Mouse (Mus musculus): ENCODE data around the gene Phc2.

Gene Phc2

DNA sequence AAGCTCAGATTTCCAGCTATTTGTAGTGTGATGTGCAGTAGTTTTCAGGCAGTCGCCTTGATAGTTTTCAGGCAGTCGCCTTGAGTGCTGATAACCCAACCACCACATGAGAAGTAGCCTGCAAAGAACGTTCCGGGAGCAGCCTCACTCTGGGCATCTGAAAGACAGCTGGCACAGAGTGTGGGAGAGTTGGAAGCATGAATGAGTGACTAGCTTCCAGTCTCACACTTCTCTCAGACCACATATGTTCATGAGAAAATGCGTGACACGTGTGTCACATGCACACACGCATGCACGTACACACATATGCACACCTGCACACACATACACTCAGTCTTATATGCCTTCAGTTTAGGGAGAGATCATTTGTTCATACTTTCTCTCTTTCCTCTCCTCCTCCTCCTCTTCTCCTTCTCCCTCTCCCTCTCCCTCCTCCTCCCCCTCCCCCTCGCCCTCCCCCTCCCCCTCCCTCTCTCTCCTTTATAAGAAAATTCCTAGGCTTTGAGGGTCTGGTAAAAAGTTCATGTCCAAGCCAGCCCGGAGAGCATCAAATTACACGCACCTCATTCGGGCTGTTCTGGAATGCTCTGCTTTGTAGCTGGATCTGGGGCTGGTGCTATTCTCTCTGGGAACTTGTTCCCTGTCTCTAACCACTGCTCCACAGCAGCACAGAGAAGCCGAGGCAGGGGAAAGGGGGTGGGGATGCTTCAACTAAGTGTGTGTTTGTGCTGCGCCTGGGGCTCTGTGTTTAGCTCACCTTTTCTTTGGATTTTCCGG, 37.8 kb downstream of the Phc2 start:
- no peak for DNase-seq

DNA sequence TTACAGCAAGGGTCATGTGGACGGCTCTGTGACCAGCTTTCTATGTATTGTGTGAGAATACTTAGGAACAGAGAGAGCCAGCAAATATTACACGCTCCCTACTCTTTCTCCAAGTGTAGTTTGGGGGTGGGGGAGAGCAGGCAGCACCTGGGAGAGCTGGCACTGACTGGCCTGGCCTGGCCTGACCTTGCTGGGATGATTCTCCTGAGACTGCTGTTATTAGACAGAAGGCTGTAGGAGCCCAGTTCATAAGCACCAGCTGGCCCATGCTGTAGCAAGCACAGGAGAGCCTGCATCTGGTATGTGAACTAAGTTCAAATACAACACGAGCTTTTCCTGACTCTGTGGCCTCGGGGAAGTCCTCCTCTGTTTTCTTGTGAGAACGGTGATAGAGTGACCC, 38.7 kb downstream of the Phc2 start:
- no peak for DNase-seq

DNA sequence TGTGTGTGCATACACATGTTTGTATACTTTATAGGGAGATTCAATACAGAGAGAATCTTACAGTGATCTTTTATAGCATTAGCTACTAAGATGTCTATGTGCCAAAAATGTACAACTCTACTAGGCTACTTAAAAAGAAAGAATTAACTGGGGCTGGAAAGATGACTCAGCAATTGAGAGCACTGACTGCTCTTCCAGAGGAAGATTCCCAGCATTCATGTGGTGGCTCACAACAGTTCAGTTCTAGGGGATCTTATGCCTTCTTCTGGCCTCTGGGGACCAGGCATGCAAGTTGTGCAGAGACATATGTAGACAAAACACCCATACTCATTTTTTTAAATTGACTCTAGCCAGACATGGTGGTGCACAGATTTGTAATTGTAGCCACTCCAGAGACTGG, 39.8 kb downstream of the Phc2 start:
- no peak for DNase-seq

DNA sequence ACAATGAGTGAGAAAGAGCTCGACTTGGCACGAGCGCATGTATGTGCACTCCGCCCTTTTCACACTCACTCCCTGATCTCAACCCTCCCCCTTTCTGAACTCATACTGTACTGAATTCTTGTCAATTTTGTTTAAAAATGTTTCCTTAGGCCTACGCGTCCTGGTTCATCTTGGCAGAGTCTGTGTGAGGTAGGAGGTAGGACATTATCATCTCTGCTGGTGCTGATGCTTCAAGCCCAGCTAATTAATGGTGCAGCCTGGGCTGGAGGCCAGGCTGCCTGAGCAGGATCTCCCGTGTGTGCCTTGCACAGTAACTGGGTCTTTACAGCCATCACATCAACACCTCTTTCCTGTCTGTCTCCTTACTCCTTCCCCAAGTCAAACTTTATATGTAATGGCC, 40.6 kb downstream of the Phc2 start:
- peak in 1 of 2 experiments; percentile 33 for DNase-seq

DNA sequence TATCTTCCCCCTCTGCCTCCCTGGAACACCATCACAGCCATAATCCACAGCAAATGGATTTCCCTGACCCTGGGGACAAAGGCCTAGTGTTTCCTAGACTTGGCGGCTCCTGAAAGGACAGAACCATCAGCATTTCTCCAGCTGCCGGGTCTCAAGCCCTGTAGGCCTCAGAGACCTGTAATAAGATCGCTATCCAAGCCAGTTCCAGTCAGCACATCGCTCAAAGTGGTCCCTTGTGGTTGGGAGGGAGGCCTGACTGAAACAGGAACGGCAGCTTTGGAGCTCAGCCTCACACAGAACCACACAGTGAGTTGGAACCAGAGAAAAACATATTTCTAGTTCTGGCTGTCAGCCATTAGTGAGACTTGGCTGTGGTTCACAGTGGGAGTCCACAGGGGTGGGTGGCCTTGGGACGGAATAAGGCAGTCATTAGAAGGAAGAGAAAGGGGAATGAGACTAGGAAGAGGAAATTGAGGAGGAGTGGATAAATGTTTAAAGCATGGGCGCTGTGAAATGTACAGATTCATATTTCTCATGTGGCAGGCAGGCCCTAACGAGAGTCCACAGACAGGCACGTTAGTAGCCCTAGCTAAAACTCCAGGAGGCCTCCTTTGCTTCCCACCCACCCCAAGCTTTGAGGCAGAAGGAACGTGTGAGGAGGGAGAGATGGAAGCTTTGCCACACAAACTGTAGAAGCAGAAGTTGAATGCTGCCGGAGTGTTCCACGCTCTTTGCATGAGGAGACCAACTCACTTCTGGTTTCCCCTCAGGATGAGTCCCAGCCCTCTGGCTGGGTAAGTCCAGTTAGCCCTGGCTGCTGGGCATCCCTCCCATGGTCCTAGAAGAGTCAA, 43.7 kb downstream of the Phc2 start:
- DNase-seq: no peak

DNA sequence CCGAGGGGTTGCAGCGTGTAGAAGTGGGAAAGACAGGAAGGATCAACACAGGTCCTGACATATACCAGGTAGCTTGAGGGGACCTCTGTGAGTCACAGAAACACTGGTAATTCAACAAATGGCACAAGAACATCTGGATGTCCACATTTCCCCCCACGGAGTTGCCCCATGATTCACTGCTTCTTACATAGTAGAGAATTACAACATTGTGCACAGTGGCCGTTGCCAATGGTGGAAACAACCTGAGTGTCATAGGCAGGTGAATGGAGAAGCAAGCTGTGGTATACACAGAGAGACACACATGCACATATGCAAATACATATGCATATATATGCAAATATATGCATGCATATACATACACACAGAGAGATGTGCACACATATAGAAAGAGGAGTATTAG, 45.4 kb downstream of the Phc2 start:
- DNase-seq: no peak

DNA sequence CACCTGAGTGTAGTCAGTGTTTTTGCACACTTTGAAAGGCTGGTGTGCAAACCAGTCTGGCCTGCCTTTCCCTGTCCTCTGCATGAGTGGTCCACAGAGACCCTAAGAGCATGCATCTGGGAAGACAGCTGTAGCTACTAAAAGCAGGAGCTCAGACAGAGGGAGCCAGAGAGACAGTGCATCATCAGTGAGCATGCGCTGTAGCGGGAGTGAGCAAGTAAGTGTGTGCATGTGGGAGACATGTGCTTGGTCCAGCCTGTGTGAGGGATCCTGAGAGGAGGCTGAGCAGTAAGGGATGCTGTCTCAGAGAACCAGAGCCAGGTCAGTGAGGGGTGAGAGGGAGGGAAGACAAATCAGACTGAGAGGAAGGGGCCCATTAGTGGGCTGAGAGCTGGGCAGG, 46.0 kb downstream of the Phc2 start:
- DNase-seq: no peak

DNA sequence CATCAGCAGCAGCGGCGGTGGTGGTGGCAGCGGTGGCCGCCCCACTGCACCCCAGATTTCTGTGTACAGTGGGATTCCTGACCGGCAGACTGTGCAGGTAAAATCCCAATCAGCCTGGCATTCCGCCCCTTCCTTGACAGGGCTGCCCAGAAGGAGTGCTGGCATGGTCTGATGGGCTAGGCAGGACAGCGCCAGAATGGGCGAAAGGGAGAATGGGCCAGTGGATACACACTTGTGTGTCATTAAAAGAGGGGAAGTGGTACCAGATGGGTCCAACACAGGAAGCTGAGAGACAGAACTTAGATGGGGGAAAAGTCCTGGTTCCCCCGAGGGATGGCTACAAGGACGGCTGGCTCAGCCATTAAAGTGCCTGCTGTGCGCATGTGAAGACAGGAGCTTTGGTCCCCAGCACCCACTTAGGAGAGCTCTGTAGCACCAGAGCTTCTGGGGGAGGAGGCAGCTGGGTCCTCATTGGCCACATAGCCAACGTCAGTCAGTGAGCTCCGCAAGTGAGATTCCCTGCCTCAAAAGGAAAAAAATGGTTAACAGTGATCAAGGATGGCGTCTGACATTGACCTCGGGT, 50.7 kb downstream of the Phc2 start:
- peak; percentile 39 to 58 for DNase-seq

DNA sequence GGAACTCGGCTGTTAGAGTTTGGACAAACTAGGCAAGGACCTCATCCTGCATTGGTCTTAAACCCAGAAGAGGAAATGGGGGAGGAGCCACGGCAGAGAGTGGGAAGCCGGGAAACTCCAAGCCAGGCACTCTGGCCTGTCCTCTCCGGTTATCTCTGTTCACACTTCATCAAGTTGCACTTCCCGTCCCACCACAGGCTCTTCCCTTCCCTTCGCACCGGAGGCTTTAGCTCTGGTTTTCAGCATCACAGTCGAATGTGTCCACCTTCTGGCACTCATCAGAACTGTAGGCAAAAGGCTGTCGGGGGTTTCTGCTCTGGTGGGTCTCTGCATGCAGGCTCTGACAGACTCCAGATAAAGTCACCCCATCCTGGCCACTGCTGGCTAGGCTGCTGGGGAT, 52.1 kb downstream of the Phc2 start:
- no peak for DNase-seq

DNA sequence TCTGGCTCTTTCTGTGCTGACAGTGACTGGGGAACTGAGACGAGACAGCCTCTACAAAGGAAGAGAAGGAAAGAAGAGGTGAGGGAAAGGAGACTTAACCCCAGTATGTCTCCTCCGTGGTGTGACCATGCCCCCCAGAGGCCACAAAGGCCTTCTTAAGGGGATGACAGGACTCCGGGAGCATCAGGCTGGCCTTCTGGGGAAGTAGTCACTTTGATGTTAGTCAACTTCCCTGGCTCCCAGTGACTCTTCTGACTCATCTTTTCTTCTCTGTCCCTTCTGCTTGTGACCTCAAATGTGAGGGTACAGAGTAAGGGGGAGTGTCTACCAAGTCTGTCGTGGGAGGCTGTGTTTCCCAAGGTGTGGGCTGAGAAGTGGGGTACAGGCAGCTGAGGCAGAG, 52.9 kb downstream of the Phc2 start:
- no peak for DNase-seq

DNA sequence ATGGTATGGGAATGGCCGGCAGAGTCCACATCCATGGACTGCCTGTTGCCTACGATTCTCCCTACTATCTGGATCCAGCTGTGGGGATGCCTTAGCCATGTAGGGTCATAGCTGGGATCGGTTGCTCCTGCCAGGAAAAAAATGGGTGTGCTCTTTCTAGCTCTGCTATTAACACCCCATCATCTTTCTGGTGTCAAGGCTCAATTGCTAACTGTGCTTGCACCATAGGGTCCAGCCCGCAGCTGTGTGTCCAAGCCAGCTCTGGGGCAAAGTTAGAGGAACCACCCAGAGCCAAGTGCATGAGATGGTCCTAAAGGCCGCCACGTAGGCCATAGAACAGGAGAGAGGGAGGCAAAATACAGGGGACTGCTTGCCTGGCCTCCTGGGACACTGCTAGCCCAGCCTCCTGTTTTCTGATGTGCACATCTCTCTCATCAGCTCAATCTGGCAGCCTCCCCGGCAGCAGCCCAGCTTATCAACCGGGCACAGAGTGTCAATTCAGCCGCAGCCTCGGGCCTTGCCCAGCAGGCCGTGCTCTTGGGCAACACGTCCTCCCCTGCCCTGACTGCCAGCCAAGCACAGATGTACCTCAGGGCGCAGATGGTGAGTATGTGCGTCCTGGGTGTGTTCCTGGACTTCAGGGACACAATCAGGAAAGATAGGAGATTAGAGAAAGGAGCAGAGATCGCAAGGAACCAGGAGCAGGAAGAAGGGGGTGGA, 54.7 kb downstream of the Phc2 start:
- DNase-seq: peak; percentile 43 to 47

DNA sequence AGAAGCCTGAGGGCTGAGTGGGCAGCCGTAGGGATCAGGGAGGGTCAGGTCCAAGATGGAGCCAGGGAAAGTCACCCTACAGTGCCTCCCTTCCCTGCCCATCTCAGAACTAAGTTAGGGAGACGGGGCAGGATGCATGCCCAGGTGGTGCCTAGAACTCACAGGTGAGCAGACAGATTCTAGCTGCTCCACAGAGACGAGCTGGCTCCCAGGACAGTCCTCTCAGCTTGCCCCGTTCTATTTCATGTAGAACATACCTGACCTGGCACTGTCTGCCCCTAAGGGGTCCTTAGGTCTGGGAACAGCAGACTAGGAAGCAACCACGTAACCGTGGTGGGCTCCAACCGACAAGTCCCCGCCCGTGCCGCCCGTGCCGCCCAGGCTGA, 55.3 kb downstream of the Phc2 start:
- DNase-seq: no peak

DNA sequence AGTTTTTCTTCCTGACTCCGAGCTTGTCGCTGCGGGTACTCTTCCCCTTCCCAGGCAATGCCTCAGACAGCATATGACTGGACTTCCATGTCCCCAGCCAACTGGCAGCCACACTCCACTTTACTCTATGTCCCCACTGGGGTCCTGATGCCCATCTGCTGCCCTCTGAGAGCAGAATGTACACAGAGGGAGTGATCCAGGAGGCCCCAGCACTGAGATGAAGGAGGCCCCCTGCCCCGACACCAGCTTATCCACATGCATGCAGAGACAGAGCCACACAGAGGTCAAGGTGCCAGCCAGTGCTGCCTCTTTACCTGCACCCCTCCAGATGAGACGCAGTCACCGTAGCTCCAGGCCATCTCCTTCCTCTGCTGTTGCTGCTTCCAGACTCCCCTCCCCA, 55.8 kb downstream of the Phc2 start:
- peak; percentile 45 to 49 for DNase-seq

DNA sequence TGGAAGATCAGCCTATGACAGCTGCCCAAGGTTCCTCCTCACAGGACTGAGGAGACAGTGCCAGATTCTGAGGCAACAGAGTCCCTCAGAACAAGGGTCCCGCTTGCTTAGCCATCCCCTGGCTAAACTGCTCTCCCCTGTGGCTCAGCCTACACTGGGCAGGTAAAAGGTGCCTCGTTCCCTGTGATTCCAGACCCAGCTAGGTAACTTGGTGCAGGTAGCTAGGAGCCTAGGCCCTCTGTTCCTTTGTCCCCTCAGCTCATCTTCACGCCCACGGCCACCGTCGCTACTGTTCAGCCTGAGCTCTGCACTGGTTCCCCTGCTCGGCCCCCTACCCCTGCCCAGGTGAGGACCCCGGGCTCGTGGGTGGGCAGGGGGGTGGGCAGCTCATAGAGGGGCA, 56.3 kb downstream of the Phc2 start:
- no peak for DNase-seq

DNA sequence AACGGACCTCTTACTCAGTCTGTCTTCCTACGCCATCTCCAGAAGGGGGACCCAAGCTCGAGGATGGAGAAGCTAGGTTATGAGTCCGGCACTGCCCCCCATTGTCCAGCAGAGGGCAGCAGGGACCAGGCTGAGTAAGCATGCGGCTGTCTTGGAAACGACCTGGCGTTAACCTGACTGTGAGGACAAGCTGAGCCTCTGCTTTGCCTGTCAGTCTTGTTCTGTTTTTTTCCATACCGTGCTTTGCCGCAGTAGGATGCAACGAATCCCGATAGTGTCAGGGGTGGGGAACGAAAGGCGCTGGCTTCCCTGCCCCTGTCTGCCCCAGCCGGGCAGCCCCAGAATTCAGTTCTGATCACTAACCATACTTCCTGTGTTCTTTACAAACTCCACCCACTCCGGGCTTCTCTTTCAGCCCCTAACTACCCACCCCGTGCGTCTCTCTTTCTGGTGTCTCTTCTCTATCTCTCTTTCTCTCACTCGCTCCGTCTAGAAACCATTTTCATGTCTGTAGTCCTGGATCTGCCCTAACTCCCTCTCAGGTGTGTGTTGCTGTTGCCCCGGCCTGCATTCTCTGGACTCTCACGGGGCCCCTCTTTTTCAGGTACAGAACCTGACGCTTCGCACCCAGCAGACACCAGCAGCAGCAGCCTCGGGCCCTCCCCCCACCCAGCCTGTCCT, 57.1 kb downstream of the Phc2 start:
- peak; percentile 94 to 98 for DNase-seq

DNA sequence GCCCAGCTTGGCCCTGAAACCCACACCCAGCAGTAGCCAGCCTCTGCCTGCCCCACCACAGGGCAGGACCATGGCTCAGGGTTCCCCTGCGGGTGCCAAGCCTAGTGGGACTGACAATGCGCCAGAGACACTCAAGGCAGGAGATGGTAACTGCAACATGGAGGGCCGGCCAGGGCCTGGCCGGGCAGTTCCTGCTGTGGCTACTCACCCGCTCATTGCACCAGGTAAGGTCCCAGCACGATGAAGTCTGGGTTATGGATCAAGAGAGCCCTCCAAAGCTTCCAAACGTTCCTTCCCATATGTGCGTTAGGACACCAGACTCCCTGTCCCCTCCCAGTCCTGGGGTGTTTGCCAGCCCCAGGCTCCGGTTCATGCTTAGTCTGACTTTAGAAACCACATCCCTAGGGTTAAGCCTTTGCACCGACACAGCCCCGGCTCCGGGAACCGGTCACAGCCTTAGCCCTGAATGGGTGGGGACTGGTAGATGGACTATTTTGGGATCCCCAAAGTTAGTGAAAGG, 57.7 kb downstream of the Phc2 start:
- DNase-seq: peak in 1 of 2 experiments; percentile 41

DNA sequence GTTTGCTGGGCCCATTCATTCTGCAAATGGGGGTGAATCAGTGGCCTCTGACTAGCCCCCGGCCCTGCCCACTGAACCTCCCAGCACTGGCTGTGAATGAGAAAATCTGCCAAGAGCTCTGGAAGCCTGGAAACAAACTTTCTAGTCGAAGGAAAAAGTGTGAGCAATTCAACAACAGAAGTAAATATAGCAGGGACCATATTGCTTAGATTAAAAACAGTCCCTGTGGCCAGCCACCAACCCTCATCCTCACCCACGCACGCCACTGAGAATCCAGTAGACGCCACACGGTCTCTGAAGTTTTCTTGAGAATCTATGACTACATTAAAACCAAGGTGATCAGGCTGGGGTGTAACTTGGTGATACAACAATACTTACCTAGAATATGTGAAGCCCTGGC, 58.4 kb downstream of the Phc2 start:
- no peak for DNase-seq

DNA sequence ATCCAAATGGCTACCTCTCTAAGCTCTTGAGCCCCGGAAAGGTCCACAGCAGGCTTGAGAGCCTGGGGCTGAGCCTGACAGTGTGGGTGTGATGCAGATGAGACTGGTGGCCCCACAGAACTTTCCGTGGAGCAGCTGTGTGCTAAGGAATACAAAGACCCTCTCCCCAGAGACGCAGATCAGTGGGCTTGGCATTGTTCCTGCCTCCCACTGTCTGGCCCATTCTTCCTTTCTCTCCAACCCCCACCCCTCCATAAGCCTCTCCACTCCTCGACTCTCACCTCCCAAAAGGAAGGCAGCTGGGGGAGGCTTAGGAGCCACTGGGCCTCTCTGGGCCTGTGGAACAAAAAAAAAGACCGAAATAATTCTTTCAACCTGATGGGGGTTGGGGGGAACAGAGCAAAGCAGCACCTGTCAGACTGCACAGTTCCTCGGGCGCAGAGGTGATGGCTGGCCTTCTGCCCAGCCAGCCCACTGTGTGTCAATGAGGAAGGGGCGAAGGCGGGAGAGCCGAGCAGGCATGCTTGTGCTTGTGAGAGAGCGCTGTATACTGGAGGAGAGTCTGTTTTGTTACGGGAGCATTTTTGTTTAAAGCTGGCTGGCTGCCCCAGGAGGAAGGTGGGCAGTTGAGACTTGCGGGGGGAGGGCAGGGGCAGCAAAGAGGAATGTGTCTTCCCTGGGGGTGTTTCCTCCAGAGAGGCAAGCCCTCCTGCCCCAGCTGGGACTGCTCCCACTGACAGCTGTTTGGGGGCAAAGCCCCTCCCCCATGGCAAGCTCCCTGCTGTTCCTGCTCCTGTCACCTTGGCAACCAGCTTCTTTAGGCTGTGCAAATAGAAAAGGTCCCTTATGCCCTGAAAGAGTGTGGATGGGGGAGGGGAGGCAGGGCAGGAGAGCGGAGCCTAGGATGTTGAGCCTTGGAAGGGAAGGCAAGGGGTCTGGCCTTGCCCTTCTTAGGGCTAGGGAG, 61.0 kb downstream of the Phc2 start:
- peak; percentile 51 to 67 for DNase-seq

DNA sequence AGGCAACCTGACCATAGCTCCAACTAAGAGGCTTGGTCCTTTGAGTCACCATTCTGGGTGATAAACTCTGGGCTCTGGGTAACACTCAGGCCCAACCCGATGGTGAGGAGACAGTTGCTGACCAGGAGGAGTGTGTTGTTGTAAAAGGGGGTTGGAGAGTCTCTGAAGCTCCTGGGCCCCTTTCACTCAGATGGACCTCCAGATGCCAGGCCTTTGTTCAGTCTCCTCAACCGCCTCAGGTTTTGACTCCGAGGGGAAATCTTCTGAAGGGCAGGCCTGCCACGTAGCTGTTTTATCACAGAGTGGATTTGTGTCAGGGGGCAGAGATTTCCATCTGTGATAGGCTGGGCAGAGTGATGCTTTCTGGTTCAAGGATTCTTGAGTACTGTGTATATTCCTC, 61.8 kb downstream of the Phc2 start:
- DNase-seq: no peak

DNA sequence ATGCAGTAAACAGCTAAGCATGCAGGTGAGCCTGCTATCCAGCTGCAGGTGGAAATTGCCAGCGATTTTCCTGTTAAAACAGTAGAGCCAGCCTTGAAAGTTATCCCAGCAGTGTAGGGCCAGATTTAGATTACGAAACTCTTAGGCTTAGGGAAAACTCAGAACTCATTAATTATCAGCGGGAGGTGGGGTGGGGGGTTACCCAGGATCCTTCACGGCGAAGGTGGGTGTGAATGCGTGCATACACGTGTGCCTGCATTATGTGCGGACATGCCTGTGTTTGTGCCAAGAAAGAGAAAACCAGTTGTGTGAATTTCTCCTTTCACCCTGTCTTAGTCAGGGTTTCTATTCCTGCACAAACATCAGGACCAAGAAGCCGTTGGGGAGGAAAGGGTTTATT, 62.2 kb downstream of the Phc2 start:
- no peak for DNase-seq

DNA sequence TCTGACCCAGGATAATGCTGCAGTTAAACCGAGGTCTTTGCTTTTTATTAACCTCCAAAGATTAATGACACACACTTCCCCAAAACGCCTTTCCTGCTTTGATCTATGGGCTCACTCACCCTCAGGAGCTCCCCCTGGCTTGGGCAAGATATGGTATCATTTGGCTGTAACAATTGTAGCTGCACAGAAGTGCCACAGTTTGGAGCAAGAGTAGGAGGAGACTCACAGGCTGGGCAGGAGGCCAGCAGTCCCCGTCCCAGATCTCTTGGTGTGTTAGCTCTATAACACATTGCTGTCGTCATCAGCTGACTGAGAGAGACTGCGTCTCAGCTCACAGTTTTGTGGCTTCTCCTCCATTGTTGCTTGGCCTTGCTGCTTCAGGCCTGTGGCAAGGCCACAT, 65.6 kb downstream of the Phc2 start:
- DNase-seq: peak; percentile 65 to 67

All from cerebellum, postnatal 36 days (tissue).